Mouse (Mus musculus): ENCODE results near the gene Bach2.

Bach2 gene

GRCm38 (mm10) chr4:32238366-32238854, at the start of gene Bach2:
Bach2 (plus strand) TSS chr4:32238804.
- DNase-seq: peak; percentile 92

GRCm38 (mm10) chr4:32189416-32190036, 49.1 kb upstream of the Bach2 start:
- DNase-seq: no peak

- DNase-seq: no peak
Measured at GRCm38 (mm10) chr4:32190506-32190905, 48.1 kb upstream of the Bach2 start.

- DNase-seq: peak; percentile 13
Measured at GRCm38 (mm10) chr4:32195945-32196921, 42.4 kb upstream of the Bach2 start.

GRCm38 (mm10) chr4:32198031-32198430, 40.6 kb upstream of the Bach2 start:
- DNase-seq: peak; percentile 83

DNA sequence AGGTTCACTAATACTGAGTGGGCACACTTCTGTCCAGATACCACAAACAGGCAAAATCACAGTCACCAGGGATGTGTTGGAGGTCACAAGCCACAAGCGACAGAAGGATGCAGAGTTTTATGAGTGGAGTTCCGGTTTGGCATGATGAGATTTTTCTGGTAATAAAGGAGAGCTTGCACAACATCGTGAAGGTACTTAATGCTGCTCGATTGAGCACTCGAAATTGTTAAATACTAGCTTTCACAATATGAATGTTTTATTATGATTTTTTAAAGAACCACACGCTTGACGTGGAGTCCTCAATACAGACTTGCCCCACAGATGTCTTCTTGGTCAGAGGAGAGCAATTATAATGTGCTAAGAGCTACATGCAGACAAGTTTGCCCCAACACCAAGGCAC, 40.0 kb upstream of the Bach2 start:
- DNase-seq: no peak

- no peak for DNase-seq
Measured at GRCm38 (mm10) chr4:32199156-32199555, 39.4 kb upstream of the Bach2 start.

DNA sequence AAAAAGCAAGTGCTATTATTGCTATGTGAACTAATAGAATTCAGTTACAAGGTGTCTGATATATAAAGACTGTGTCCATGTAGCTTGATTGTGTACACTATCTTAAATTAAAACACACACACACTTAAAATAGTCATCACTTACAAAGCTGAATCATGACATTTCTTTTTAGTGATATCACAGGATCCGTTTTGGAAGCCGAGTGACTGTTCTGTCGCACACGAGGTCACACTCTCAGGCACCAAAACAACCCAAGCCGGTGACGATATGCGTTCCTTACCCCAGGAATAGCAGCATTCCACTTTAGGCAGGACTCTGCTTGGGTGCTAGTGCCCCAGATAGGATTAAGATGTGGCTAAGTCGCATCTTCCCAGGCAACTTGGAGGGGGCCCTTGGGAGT, 37.5 kb upstream of the Bach2 start:
- no peak for DNase-seq

DNA sequence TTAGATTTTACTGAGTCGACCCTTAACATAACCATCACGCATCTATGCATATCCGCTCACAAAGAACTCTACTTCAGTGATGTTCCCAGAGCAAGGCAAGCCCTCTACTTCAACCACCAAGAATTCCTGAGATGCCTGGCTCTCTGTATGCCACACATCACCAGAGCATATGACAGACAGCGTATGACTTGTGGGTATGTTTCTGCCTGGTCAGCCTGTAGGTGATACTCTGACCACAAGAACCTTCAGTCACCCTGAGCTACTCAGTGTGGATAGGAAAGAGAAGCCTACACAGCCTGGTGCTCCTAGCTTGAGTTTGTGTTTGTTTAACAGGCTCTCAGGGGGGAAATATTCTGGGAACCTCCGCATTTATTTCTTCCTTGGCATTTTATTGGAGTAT, 36.2 kb upstream of the Bach2 start:
- no peak for DNase-seq

- no peak for DNase-seq
Measured at GRCm38 (mm10) chr4:32204819-32205218, 33.8 kb upstream of the Bach2 start.

DNA sequence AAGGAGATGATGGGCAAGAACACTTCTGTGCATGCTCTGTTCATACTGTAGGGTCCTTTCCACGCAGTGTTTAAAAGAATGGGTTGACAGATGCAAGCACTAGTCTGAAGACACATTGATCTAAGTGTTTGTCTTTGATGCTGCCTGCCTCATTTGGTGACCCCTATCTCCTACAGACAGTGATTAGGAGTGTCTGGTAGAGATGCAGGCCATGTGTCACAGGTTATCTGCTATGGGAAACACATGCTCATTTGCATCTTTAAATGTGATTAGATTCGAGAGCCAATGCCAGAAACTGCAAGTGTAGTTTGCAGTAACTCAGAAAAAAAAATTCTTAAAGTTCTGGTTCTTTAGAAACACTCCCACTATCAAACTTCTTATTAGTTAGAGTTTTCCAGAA, 32.8 kb upstream of the Bach2 start:
- no peak for DNase-seq

GRCm38 (mm10) chr4:32209995-32210394, 28.6 kb upstream of the Bach2 start:
- DNase-seq: no peak

- no peak for DNase-seq
Measured at GRCm38 (mm10) chr4:32210424-32211184, 28.0 kb upstream of the Bach2 start.

GRCm38 (mm10) chr4:32212593-32212992, 26.0 kb upstream of the Bach2 start:
- no peak for DNase-seq

- no peak for DNase-seq
Measured at GRCm38 (mm10) chr4:32216466-32216865, 22.1 kb upstream of the Bach2 start.

- DNase-seq: no peak
Measured at GRCm38 (mm10) chr4:32217016-32217415, 21.6 kb upstream of the Bach2 start.

- DNase-seq: no peak
Measured at GRCm38 (mm10) chr4:32217593-32217992, 21.0 kb upstream of the Bach2 start.

GRCm38 (mm10) chr4:32218371-32218770, 20.2 kb upstream of the Bach2 start:
- no peak for DNase-seq

- DNase-seq: no peak
Measured at GRCm38 (mm10) chr4:32219428-32220128, 19.0 kb upstream of the Bach2 start.

- DNase-seq: no peak
Measured at GRCm38 (mm10) chr4:32220129-32220491, 18.5 kb upstream of the Bach2 start.

- DNase-seq: no peak
Measured at GRCm38 (mm10) chr4:32220961-32221360, 17.6 kb upstream of the Bach2 start.

DNA sequence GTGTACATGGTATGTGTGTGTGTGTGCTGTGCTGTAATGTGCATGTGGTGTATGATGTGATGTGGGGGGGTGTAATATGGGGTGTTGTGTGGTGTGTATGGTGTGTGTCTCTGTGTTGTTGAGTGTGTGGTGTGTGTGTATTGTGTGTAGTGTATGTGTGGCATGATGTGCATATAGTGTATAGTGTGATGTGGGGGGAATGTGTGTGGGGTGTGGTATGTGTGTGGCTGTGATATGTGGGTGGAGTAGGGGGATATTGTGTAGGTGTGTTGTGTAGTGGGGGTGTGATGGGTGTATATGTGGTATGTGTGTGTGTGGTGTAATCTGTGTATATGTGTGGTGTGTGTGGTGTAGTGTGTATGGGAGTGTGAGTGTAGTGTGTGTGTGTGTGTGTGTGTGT, 15.0 kb upstream of the Bach2 start:
- DNase-seq: no peak

DNA sequence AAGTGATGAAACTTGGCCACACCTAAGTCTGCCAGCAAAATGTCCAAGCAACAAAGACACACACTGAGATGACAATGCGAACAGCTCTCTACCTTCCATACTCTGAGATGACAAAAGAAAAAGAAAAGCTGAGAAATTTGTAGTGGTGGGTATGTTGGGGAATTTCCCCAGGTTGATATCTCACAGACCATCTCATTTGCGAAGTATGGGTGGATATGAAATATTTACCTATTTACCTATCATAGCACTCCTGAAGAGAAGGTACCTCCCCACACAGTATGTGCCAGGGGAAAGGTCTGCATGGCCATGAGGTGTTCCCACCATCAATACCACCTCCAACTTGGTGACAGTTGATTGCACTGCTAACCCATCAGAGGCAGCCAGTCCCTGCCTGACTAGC, 13.4 kb upstream of the Bach2 start:
- no peak for DNase-seq
